Mouse (Mus musculus) liver, postnatal 0 days (tissue): ENCODE measurements around the gene Tesmin. TPM values are rescaled to one million over a fixed set of nuclear protein-coding genes. Genes with fewer than 3 reads are reported as not detected.

Experiments
- ATAC-seq: fragments of 200-750 bp; cut with Nextera tagmentation; 2 replicates; pipeline ENCODE4 v1.8.0; 2017; ENCODE audit warnings: mild to moderate bottlenecking, moderate library complexity
- DNase-seq: peaks from one replicate; pipeline ENCODE4 v3.0.0-alpha.2; 2016
- H3K27ac ChIP-seq: fragments of 300-500 bp; sonication (generic); 2 replicates; pipeline ENCODE4 v1.5.1; 2014; ENCODE audit warnings: antibody characterized with exemption, moderate library complexity, mild to moderate bottlenecking, low read depth
- H3K27me3 ChIP-seq: fragments of 300-500 bp; sonication (generic); 2 replicates; pipeline ENCODE4 v1.6.1; 2014; ENCODE audit warnings: low read length, control low read depth, mixed read lengths; ENCODE audit not compliant: insufficient read depth
- H3K36me3 ChIP-seq: fragments of 300-500 bp; sonication (generic); replicated peaks from 2 replicates; pipeline ENCODE4 v1.6.1; 2014; ENCODE audit warnings: mild to moderate bottlenecking, control low read depth, low read length, moderate library complexity, mixed read lengths; ENCODE audit not compliant: insufficient read depth
- H3K4me1 ChIP-seq: fragments of 300-500 bp; sonication (generic); 2 replicates; pipeline ENCODE4 v1.6.1; 2014; ENCODE audit warnings: antibody characterized with exemption, mild to moderate bottlenecking, control low read depth; ENCODE audit not compliant: insufficient read depth
- H3K4me2 ChIP-seq: fragments of 300-500 bp; sonication (generic); 2 replicates; pipeline ENCODE4 v1.6.1; 2014; ENCODE audit warnings: low read depth, mild to moderate bottlenecking, low read length, moderate library complexity, mixed read lengths
- H3K4me3 ChIP-seq: fragments of 300-500 bp; sonication (generic); 2 replicates; pipeline ENCODE4 v1.5.1; 2014; ENCODE audit warnings: low read depth, low read length
- H3K9ac ChIP-seq: fragments of 300-500 bp; sonication (generic); replicated peaks from 2 replicates; pipeline ENCODE4 v1.6.1; 2014; ENCODE audit warnings: mild to moderate bottlenecking, moderate library complexity
- H3K9me3 ChIP-seq: fragments of 300-500 bp; sonication (generic); 2 replicates; pipeline ENCODE4 v1.6.1; 2016; ENCODE audit warnings: mild to moderate bottlenecking, control low read depth, low read length, mixed read lengths
- CTCF ChIP-seq: sonication (generic); IDR thresholded peaks from 2 replicates; pipeline ENCODE4 v1.5.1; 2016; ENCODE audit warnings: antibody characterized with exemption, low read depth
- EP300 ChIP-seq: IDR thresholded peaks from 2 replicates; pipeline ENCODE4 v1.6.1; 2016; ENCODE audit warnings: antibody characterized with exemption, low read depth, mild to moderate bottlenecking
- WGBS: fragments of 180-500 bp; shearing (Covaris S2); extraction: QIAGEN DNeasy Blood & Tissue Kit; methylation state at CpG from one replicate; pipeline ENCODE4 v1.1.7; 2014; ENCODE audit not compliant: insufficient replicate concordance; 5-methylcytosine and 5-hydroxymethylcytosine counted together
- polyA plus RNA-seq: library from polyadenylated mRNA; unstranded; fragments of >200 nt; fragmentation: Nextera tagmentation; extraction: Ambion mirVana; gene quantifications from 2 replicates; pipeline ENCODE4 v1.2.1, GENCODE M21; 2015

The Tesmin gene
- polyA plus RNA-seq, 1 experiment from 2014 or later: 0.80 TPM

GRCm38 (mm10) chr19:3401943-3402342, 13.3 kb downstream of the Tesmin start:
- DNase-seq (no peak), ATAC-seq (no peak)
- H3K4me3 ChIP-seq: no peak overlapping the region
- WGBS: 46% methylated on average over 7 of the region's 7 CpGs
- H3K9me3 ChIP-seq: no peaks in the 10 kb centered on the region
- H3K4me1 ChIP-seq: no peaks in the 10 kb centered on the region
- TF ChIP-seq CTCF (no peak), EP300 (no peak)
- H3K4me2 ChIP-seq: no peak overlapping the region
- no peaks in the 10 kb centered on the region for H3K27me3 ChIP-seq
- no peaks in the 10 kb centered on the region for H3K36me3 ChIP-seq
- H3K9ac ChIP-seq: no peak overlapping the region
- H3K27ac ChIP-seq: no peak overlapping the region

- no peak for DNase-seq
- no peak for ATAC-seq
- Histone ChIP-seq H3K4me1 (no peaks in the 10 kb centered on the region), H3K9me3 (no peaks in the 10 kb centered on the region), H3K9ac (no peak overlapping the region), H3K4me3 (no peak overlapping the region), H3K36me3 (no peaks in the 10 kb centered on the region), H3K4me2 (no peak overlapping the region), H3K27me3 (no peaks in the 10 kb centered on the region), H3K27ac (no peak overlapping the region)
- TF ChIP-seq EP300 (no peak), CTCF (no peak)
- 69% methylated on average over 6 of the region's 6 CpGs for WGBS
Observed at GRCm38 (mm10) chr19:3402390-3402789, 13.7 kb downstream of the Tesmin start.

GRCm38 (mm10) chr19:3404030-3404429, 15.4 kb downstream of the Tesmin start:
- H3K9me3 ChIP-seq: no peaks in the 10 kb centered on the region
- DNase-seq (no peak), ATAC-seq (no peak)
- H3K4me3 ChIP-seq: no peak overlapping the region
- H3K9ac ChIP-seq: no peak overlapping the region
- H3K27ac ChIP-seq: no peak overlapping the region
- H3K4me2 ChIP-seq: no peak overlapping the region
- H3K27me3 ChIP-seq: no peaks in the 10 kb centered on the region
- 59% methylated on average over 7 of the region's 7 CpGs for WGBS
- 0 out of 2 replicates have a peak, but pooled peaks have one; percentile 9 for TF ChIP-seq CTCF
- TF ChIP-seq EP300: no peak
- H3K4me1 ChIP-seq: no peaks in the 10 kb centered on the region
- no peaks in the 10 kb centered on the region for H3K36me3 ChIP-seq

GRCm38 (mm10) chr19:3405531-3406281, 17.0 kb downstream of the Tesmin start:
- no peak for DNase-seq
- WGBS: 56% methylated on average over 1 of the region's 1 CpGs
- TF ChIP-seq CTCF: no peak
- TF ChIP-seq EP300: no peak

GRCm38 (mm10) chr19:3414268-3414733, 25.6 kb downstream of the Tesmin start, which contains the start of gene Gal:
Gene Gal (minus strand): TSS chr19:3414544.
- no peaks in the 10 kb centered on the region for H3K36me3 ChIP-seq
- H3K9me3 ChIP-seq: no peaks in the 10 kb centered on the region
- H3K4me1 ChIP-seq: peaks cover 5% of the 10 kb centered on the region; the same call in 1 of the 2 replicates
- H3K4me2 ChIP-seq: peak within 1 kb of the TSS; percentile 49
- H3K27me3 ChIP-seq: peaks cover 36% of the 10 kb centered on the region
- H3K9ac ChIP-seq: 0 out of 2 replicates have a peak within 1 kb of the TSS, but pooled peaks have one; percentile 16
- peak within 1 kb of the TSS; percentile 31 for H3K4me3 ChIP-seq
- TF ChIP-seq EP300 (no peak), CTCF (no peak)
- 3% methylated on average over 37 of the region's 37 CpGs for WGBS
- ATAC-seq: no peak; the same call in 1 of the 2 replicates
- DNase-seq: peak; percentile 26
- H3K27ac ChIP-seq: no peak within 1 kb of the TSS

More at GRCm38 (mm10) chr19:3405531-3406281, 17.0 kb downstream of the Tesmin start:
- Histone ChIP-seq H3K4me2 (no peak overlapping the region), H3K27ac (no peak overlapping the region), H3K4me3 (no peak overlapping the region), H3K36me3 (no peaks in the 10 kb centered on the region), H3K9ac (no peak overlapping the region), H3K27me3 (no peaks in the 10 kb centered on the region), H3K9me3 (no peaks in the 10 kb centered on the region), H3K4me1 (no peaks in the 10 kb centered on the region)
- ATAC-seq: no peak

DNA sequence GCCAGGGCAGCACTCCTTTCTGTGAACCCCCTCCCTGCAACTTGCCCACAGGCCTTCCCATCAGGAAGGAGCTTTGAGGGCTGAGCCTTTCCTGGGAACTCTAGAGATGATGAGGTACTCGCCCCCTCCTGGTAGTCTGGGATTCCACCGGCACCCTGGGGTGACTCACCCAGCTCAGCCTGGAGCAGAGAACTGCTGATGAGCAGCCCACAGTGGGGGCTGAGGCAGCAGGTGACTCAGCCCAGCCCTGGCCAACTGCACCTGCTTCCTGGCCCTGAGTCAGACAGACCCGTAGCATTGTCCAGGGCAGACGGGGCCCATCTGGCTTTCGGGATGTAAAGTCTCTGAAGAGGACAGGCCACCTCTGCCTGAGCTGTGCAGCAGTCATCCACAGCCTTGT, 30.6 kb downstream of the Tesmin start:
- Histone ChIP-seq H3K4me3 (no peak overlapping the region), H3K27ac (no peak overlapping the region), H3K4me2 (no peak overlapping the region), H3K27me3 (peaks cover 16% of the 10 kb centered on the region), H3K4me1 (peaks cover 4% of the 10 kb centered on the region; the same call in 1 of the 2 replicates), H3K9me3 (no peaks in the 10 kb centered on the region), H3K9ac (no peak overlapping the region), H3K36me3 (no peaks in the 10 kb centered on the region)
- WGBS: 54% methylated on average over 5 of the region's 5 CpGs
- no peak for DNase-seq
- ATAC-seq: no peak
- no peak for TF ChIP-seq EP300
- no peak for TF ChIP-seq CTCF
